Mouse (Mus musculus): ENCODE results near the gene Slc22a15.

The Slc22a15 gene

GRCm38 (mm10) chr3:101923843-101924740 is at the start of gene Slc22a15:
Gene Slc22a15, minus strand, starts transcription at chr3:101924453.
- DNase-seq, result peak; percentile 78

- DNase-seq, result no peak
Observed at GRCm38 (mm10) chr3:101966825-101967558, 42.7 kb upstream of the Slc22a15 start.

GRCm38 (mm10) chr3:101964352-101964751 is 40.1 kb upstream of the Slc22a15 start:
- DNase-seq, result no peak

- no peak for DNase-seq
Observed at GRCm38 (mm10) chr3:101963501-101963900, 39.2 kb upstream of the Slc22a15 start.

DNA sequence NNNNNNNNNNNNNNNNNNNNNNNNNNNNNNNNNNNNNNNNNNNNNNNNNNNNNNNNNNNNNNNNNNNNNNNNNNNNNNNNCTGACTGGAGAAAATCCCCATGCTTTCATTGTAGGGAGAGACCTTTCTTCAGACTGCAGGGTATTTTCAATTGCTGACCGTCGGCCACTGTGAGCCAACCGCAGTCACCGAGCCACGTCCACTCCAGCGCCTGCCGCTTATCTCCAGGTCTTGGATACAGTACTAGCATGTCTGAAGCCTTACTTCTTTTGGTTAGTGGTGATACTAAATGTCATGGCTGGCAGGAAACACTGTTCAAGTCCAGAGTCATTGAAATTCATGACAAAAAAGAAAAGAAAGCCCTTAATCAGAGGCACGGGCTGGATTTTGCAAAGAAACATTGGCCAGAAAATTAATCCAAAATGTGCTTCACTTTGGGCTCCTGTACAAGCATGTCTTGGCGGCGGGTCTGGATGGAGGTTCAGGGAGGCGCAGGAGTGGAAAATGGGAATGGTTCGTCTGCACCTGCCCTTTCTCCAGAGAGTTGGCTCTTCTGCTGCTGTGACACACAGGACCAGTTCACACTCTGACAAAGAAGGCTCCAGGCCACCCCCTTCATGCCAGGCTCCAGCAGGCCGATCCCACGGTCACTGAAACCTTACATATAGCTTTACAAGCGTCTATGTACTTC is 37.0 kb upstream of the Slc22a15 start:
- DNase-seq, result no peak

GRCm38 (mm10) chr3:101958047-101958446 is 33.8 kb upstream of the Slc22a15 start:
- DNase-seq, result no peak

GRCm38 (mm10) chr3:101953506-101953905 is 29.3 kb upstream of the Slc22a15 start:
- DNase-seq, result no peak

DNA sequence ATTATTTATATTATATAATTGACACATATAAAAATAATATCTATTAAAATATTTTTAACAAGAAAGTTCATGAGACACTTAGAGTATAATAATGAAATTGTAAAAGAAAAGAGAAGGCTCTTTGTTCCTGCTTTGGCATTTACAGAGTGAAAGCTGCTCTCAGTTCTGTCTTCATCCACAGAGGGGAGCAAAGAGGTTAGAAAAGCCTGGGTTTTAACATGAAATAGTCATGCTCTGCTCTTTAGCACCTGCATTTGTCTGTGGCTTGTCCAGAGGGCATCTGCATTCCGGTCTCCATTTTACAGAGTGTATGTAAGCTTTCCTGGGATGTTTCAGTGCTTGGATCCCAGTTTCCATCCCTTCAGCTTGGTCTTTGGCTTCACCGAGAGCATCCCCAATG is 28.3 kb upstream of the Slc22a15 start:
- no peak for DNase-seq

GRCm38 (mm10) chr3:101948572-101948971 is 24.3 kb upstream of the Slc22a15 start:
- DNase-seq, result no peak

DNA sequence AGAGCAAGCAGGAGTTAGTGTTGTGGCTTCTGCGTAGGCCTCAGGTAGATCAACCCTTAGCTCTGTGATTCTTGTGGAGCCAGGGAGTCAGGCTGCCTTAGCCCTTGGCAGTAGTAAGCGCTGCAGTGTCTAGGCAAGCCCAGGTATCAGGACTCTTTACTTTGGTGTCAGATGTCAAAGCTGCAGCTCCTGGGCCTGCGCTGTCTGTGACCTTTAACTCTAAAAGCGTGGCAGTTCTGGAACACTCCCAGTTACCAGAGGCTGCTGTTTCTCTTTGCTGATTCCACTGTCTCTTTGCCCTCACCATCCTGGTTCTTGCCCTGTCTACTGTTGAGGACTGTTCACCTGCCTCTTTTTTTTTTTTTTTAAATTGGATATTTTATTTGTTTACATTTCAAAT is 23.0 kb upstream of the Slc22a15 start:
- no peak for DNase-seq

GRCm38 (mm10) chr3:101945257-101945656 is 21.0 kb upstream of the Slc22a15 start:
- DNase-seq, result no peak

GRCm38 (mm10) chr3:101940418-101940817 is 16.2 kb upstream of the Slc22a15 start:
- DNase-seq, result no peak

GRCm38 (mm10) chr3:101939865-101940264 is 15.6 kb upstream of the Slc22a15 start:
- no peak for DNase-seq

GRCm38 (mm10) chr3:101939152-101939551 is 14.9 kb upstream of the Slc22a15 start:
- no peak for DNase-seq

DNA sequence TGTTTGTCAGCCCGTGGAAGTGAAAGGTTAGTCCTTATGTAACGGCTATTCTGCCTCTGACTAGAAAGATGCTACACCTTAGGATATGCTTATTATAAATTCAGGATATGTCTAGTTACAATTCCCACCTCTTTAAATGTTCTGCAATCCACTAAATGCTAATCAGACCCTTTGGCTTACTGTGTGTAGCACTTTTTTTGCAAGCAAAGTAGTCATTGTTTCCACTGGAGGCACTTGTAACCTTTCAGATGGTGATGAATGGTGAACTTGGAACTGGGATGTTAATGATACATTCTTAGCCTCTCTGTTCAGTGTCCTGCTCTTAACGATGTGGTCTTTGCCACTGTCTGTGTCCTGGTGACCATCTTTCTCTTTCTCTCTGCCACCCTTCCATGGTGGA is 12.1 kb upstream of the Slc22a15 start:
- no peak for DNase-seq

DNA sequence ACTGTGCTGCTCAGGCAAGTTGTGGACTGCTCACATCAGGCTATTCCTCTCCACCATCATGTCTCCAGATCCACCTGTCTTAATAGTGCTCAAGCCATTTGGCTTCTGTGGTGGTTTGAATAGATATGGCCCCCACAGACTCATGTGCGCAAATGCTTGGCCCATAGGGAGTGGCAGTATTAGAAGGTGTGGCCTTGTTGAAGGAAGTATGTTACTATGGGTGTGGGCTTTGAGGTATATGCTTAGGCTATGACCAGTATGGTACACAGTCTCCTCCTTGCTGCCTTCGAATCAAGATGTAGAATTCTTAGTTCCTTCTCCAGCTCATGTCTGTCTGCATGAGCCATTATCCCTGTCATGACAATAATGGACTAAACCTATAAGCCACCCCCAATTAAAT is 9.6 kb upstream of the Slc22a15 start:
- no peak for DNase-seq

GRCm38 (mm10) chr3:101929105-101929876 is 5.0 kb upstream of the Slc22a15 start:
- DNase-seq, result peak; percentile 56

DNA sequence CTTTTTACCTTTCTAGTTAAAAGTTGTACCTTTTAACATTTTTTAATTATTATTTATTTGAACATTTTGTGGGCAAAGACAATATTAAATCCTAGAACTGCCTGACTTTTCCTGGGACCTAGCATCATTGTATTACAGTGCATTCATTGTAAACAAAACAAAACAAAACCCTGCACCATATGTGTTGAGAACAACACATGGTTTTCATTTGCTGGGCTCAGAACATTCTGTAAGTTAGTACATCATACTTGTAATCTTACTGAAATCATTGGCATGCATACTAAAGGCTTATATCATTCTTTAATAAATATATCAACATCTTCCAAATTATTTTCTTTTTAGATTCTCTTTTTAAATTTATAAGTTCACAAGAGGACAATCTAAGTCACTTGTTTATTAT is 2.4 kb upstream of the Slc22a15 start:
- no peak for DNase-seq

DNA sequence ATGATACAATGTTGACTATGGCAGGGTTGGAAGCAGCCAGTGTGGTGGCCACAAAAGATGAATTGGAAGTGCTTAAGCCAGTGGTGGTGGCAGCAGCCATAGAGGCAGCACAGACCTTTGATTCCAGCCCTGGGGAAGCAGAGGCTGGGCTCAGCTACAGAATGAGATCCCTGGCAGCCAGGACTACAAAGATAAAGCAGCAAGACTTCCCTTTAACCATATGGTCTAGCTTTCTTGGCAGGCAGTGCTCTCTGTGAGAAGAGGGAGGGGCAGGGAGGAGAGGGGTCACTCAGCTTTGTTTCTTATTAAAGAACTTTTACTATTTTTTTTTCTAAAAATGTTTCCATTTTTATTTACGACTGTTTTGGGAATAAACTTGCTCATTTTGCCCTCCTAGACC is 1.4 kb upstream of the Slc22a15 start:
- peak; percentile 82 for DNase-seq

DNA sequence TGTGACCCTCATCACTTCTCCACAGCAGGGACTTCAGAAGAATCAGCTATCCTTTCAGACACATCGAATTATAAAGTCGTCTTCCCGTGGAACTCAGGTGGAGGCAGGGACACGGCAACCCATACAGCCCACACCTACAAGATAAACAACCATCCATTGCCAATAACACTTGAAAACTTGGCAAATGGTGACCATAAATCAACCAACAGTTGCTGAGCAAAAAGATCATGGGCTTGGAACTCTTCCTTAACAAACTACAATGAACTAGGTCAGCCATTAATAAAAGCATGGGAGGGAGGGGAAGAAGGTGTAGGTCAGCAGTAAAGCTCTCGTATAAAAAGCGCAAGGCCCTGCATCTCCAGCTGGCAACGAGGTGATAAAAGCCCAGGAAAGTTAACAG is 1.9 kb downstream of the Slc22a15 start:
- DNase-seq, result peak; percentile 27

DNA sequence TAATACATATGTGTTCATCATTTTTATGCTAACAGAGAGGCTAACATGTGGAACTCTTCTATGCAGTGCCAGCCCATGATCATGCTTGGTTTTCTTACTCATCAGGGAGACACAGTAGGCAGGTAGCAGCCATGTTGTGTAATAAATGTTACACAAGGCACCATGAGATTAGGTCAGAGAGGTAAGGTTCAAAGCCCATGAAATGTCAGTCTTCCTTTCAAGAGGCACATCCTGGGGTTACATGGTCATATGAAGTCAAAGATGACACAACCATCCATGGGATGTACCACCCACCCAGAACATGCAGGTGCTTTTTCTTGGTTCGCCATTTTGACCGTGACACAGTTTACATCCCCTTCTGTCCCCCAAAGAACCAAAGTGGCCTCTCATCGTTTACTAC is 5.7 kb downstream of the Slc22a15 start:
- no peak for DNase-seq

DNA sequence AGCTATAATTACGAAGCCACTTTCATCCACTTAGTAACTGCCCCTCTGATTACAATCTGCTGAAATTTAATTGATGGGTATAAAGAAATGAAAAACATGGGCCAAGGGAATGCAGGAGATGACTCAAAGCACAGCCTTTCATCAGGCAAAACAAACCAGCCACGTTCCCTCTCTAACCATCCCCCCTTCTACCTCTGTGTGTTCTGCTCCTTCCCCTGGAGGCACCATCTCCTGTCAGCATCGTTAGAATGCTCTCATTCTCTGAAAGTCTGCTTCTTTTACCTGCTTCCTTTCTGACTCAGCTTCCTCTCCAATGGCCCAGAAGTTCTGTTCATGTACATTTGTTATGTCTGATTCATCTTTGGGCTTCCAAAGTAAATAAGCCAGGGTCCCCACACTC is 6.6 kb downstream of the Slc22a15 start:
- no peak for DNase-seq

GRCm38 (mm10) chr3:101916525-101916924 is 7.7 kb downstream of the Slc22a15 start:
- DNase-seq, result no peak
